Mouse (Mus musculus) kidney, adult 2 months (tissue): Measurements from ENCODE around the gene Treml1.
"Not testable (repeated sequence)": the region's sequence is repeated elsewhere in the genome, so short reads cannot be mapped to it uniquely, and the experiment has no call there.

Experiments
- CTCF ChIP-seq: fragments of 200-500 bp; conservative IDR thresholded peaks from 2 replicates; pipeline ENCODE4 v1.5.1; 2011; ENCODE audit warnings: low read depth, mild to moderate bottlenecking, control low read depth, low read length, moderate library complexity, mixed read lengths; ENCODE audit not compliant: insufficient read depth, insufficient read length
- POLR2A ChIP-seq: fragments of 200-500 bp; IDR thresholded peaks from one replicate; pipeline ENCODE4 v1.6.1; 2011; ENCODE audit warnings: low read depth, low read length, control low read depth

- TF ChIP-seq POLR2A, CTCF: not testable (repeated sequence)
These were observed 6.7 kb upstream of the Treml1 start for GRCm38 (mm10) chr17:48352976-48353375.
